Mouse (Mus musculus): ENCODE data around the gene Farp1.

GRCm38 (mm10) chr14:121270490-121270889 lies 235.5 kb downstream of the Farp1 start:
- TF ChIP-seq POLR2A (IDR thresholded peaks at IDR 0.05; ENCODE audit: borderline replicate concordance, extremely low read depth, insufficient read depth, insufficient read length, poor library complexity, severe bottlenecking) (no peak), CTCF (IDR thresholded peaks at IDR 0.05; ENCODE audit: borderline replicate concordance, extremely low read depth, insufficient read depth, insufficient read length) (no peak)
